Mouse (Mus musculus) C2C12 (cell line): ENCODE data around the gene Gadd45a. TPM values are rescaled to one million over a fixed set of nuclear protein-coding genes. Genes with fewer than 3 reads are reported as not detected.

Experiments
- H3K27me3 ChIP-seq: one replicate; pipeline ENCODE4 v1.6.1; 2011; ENCODE audit not compliant: control insufficient read depth, insufficient read depth, insufficient read length
- H3K36me3 ChIP-seq: one replicate; pipeline ENCODE4 v1.6.1; 2011; ENCODE audit not compliant: control insufficient read depth, insufficient read depth
- H3K4me3 ChIP-seq: one replicate; pipeline ENCODE4 v1.5.1; 2011; ENCODE audit warnings: mild to moderate bottlenecking, control low read depth; ENCODE audit not compliant: poor library complexity, insufficient read depth, severe bottlenecking
- H3K79me2 ChIP-seq: one replicate; pipeline ENCODE4 v1.6.1; 2011; ENCODE audit not compliant: control insufficient read depth, insufficient read depth
- H3K79me3 ChIP-seq: one replicate; pipeline ENCODE4 v1.6.1; 2011; ENCODE audit warnings: low read depth, control low read depth
- H3ac ChIP-seq: one replicate; pipeline ENCODE3; 2011; ENCODE audit warnings: low read depth; ENCODE audit not compliant: control insufficient read depth, insufficient read length
- CEBPB ChIP-seq: IDR thresholded peaks from one replicate; pipeline ENCODE4 v1.6.1; 2011; ENCODE audit warnings: low read depth, mild to moderate bottlenecking, control low read depth, moderate library complexity
- CTCF ChIP-seq: IDR thresholded peaks from one replicate; pipeline ENCODE4 v1.5.1; 2011; ENCODE audit not compliant: control insufficient read depth, insufficient read depth, insufficient read length
- FOSL1 ChIP-seq: IDR thresholded peaks from one replicate; pipeline ENCODE4 v1.8.0; 2011; ENCODE audit warnings: mild to moderate bottlenecking, low read length; ENCODE audit not compliant: poor library complexity, insufficient read depth, severe bottlenecking
- MAX ChIP-seq: IDR thresholded peaks from one replicate; pipeline ENCODE4 v1.6.1; 2011; ENCODE audit warnings: mild to moderate bottlenecking, control low read depth
- MYOD1 ChIP-seq: IDR thresholded peaks from one replicate; pipeline ENCODE4 v1.6.1; 2011; ENCODE audit warnings: low read depth; ENCODE audit not compliant: control insufficient read depth, insufficient read length
- MYOG ChIP-seq: IDR thresholded peaks from one replicate; pipeline ENCODE4 v1.6.1; 2011; ENCODE audit not compliant: control insufficient read depth, insufficient read length; ENCODE audit errors: extremely low read depth
- USF1 ChIP-seq: IDR thresholded peaks from one replicate; pipeline ENCODE4 v1.6.1; 2011; ENCODE audit warnings: low read depth, mild to moderate bottlenecking, control low read depth, moderate library complexity
- polyA plus RNA-seq: library from polyadenylated mRNA; unstranded; fragments of >200 nt; fragmentation: generic; extraction: Trizol; gene quantifications from one replicate; pipeline ENCODE4 v1.2.1, GENCODE M21; 2012; ENCODE audit warnings: missing spikeins

Gadd45a gene
- polyA plus RNA-seq, 1 experiment: 16.8 TPM

GRCm38 (mm10) chr6:67011217-67011518, 26.1 kb downstream of the Gadd45a start:
- H3K27me3 ChIP-seq: no peaks in the 10 kb centered on the region
- peaks cover 2% of the 10 kb centered on the region for H3K79me3 ChIP-seq
- no peaks in the 10 kb centered on the region for H3K36me3 ChIP-seq
- no peak overlapping the region for H3ac ChIP-seq
- TF ChIP-seq MYOG: no peak
- TF ChIP-seq CEBPB: no peak
- TF ChIP-seq MAX: no peak
- TF ChIP-seq CTCF: no peak
- no peak for TF ChIP-seq USF1
- no peak for TF ChIP-seq FOSL1
- no peak for TF ChIP-seq MYOD1
- no peaks in the 10 kb centered on the region for H3K79me2 ChIP-seq
- no peak overlapping the region for H3K4me3 ChIP-seq

- Histone ChIP-seq H3K36me3 (no peaks in the 10 kb centered on the region), H3K79me3 (peaks cover 2% of the 10 kb centered on the region), H3ac (no peak overlapping the region), H3K27me3 (no peaks in the 10 kb centered on the region), H3K79me2 (no peaks in the 10 kb centered on the region), H3K4me3 (no peak overlapping the region)
- TF ChIP-seq MAX (no peak), CTCF (no peak), CEBPB (no peak), MYOG (no peak), USF1 (no peak), MYOD1 (no peak), FOSL1 (no peak)
Measured at GRCm38 (mm10) chr6:67010370-67011216, 26.7 kb downstream of the Gadd45a start.

- no peaks in the 10 kb centered on the region for H3K79me2 ChIP-seq
- TF ChIP-seq USF1: no peak
- TF ChIP-seq MYOG: no peak
- no peak for TF ChIP-seq CTCF
- TF ChIP-seq MAX: no peak
- TF ChIP-seq MYOD1: no peak
- no peak for TF ChIP-seq CEBPB
- TF ChIP-seq FOSL1: no peak
- H3ac ChIP-seq: no peak overlapping the region
- H3K27me3 ChIP-seq: no peaks in the 10 kb centered on the region
- no peak overlapping the region for H3K4me3 ChIP-seq
- H3K79me3 ChIP-seq: peaks cover 2% of the 10 kb centered on the region
- no peaks in the 10 kb centered on the region for H3K36me3 ChIP-seq
Measured at GRCm38 (mm10) chr6:67009888-67010287, 27.4 kb downstream of the Gadd45a start.

GRCm38 (mm10) chr6:66999800-67000199, 37.5 kb downstream of the Gadd45a start:
- Histone ChIP-seq H3K27me3 (no peaks in the 10 kb centered on the region), H3K4me3 (no peak overlapping the region), H3K36me3 (no peaks in the 10 kb centered on the region), H3K79me2 (no peaks in the 10 kb centered on the region), H3ac (no peak overlapping the region), H3K79me3 (no peaks in the 10 kb centered on the region)
- no peak for TF ChIP-seq USF1

- no peaks in the 10 kb centered on the region for H3K79me3 ChIP-seq
- no peak overlapping the region for H3K4me3 ChIP-seq
- no peaks in the 10 kb centered on the region for H3K27me3 ChIP-seq
- H3ac ChIP-seq: no peak overlapping the region
- H3K79me2 ChIP-seq: no peaks in the 10 kb centered on the region
- H3K36me3 ChIP-seq: no peaks in the 10 kb centered on the region
- TF ChIP-seq FOSL1 (no peak), MAX (no peak), CEBPB (no peak), MYOG (no peak), CTCF (no peak), MYOD1 (no peak), USF1 (no peak)
Measured at GRCm38 (mm10) chr6:66998645-66999044, 38.6 kb downstream of the Gadd45a start.

- no peak overlapping the region for H3K4me3 ChIP-seq
- TF ChIP-seq CTCF (no peak), MAX (no peak)
- no peak overlapping the region for H3ac ChIP-seq
Measured at GRCm38 (mm10) chr6:66996257-66996656, 41.0 kb downstream of the Gadd45a start.

More at GRCm38 (mm10) chr6:66996257-66996656, 41.0 kb downstream of the Gadd45a start:
- H3K36me3 ChIP-seq: no peaks in the 10 kb centered on the region
- H3K79me2 ChIP-seq: no peaks in the 10 kb centered on the region
- no peaks in the 10 kb centered on the region for H3K27me3 ChIP-seq
- H3K79me3 ChIP-seq: no peaks in the 10 kb centered on the region
